Mouse (Mus musculus) right cerebral cortex, postnatal 36 days (tissue): ENCODE data around the gene Defb15.
"Not testable (repeated sequence)": the region's sequence is repeated elsewhere in the genome, so short reads cannot be mapped to it uniquely, and the experiment has no call there.

Experiments used
- DNase-seq, 2 experiments: peaks; one replicate each; pipeline ENCODE4 v3.0.0; 2022; ENCODE audit warnings: low spot score in 2 of 2, mixed read lengths in 1 of 2

Defb15 gene

DNA sequence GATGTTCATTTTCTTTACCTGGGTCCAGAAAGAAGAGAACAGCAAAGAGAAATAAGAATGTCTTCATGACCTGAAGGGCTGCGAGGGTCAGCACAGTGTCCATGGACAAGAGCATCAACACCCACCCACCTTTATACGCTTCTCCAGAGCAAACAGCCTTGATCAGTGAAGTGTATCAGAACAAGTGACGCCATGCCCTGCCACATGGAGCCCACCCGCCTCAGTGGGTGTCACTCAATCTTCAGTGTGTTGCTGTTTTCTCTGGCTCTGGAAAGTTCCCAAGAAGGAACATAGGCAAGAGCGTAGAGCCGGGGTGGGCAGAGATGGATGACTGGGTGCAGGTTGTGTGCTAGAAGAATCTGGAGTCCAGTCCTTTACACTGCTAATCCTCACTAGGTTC is at the start of gene Defb15:
Gene Defb15, minus strand, starts transcription at position 101 of the 400 bp plus-strand sequence.
- DNase-seq: no peak

- DNase-seq: peak; percentile 24 to 28
Measured at GRCm38 (mm10) chr8:21981664-21982337, 49.3 kb upstream of the Defb15 start.

DNA sequence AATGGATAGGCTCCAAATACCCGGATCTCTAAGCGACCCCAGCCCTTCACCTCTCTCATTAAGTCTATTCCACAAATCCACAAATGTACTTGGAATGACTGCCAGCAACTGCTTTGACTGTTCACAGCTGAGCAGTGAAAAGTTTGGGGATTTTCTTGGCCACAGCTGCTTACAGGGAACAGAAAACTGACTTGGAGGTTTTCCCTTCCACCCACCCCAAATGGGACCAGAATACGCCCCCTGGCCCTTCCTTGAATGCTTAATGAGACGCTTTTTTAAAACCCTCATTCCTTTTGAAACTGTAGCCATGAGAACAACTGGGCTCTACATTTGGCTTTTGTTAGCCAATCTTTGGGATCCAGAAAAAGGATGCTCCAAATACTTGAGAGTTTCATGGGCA is 45.7 kb upstream of the Defb15 start:
- DNase-seq: peak in 1 of 2 experiments; percentile 10

GRCm38 (mm10) chr8:21969475-21969874 is 37.0 kb upstream of the Defb15 start, which contains the start of gene Ccdc70:
Gene Ccdc70, plus strand, starts transcription at chr8:21969775.
- DNase-seq: no peak

DNA sequence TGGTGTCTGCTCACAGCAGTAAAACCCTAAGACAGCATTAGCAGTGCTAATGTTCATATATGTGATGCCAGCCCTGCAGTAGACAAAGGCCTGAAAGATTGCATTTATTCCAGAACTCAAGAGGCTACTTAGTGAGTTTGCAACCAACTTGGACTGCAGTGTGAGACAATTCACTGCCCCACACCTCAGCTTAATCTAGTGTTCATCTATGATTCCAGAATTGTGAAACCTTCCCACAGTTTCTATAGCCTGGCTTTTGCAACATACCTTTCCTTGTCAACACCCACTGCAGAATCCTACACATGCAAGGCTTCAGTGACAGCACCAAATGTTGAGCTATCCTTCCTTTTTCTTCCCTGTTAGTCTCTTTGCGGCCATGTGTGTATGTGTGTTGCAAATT is 34.1 kb upstream of the Defb15 start:
- DNase-seq: no peak

DNA sequence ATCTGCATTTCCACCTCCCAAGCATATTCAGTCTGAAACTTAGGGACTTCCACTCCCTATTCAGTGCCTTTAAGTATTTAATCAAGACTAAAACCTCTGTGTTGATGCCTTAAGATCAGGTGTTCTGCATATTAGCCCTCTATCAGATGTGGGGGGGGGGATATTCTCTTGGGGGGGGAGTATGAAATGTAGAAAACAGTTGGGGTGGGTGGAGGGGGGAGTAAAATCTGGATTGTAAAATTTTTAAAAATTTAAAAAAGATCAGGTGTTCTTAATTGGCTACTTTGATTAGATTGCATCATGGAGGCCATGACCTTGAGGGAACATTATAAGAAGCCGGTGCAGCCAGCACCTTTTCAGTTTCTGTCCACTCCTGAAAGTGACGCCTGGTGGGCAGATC is 25.9 kb upstream of the Defb15 start, which contains the start of gene Fam90a1a:
Gene Fam90a1a, plus strand, starts transcription at position 301 of the 400 bp plus-strand sequence.
- DNase-seq: no peak

DNA sequence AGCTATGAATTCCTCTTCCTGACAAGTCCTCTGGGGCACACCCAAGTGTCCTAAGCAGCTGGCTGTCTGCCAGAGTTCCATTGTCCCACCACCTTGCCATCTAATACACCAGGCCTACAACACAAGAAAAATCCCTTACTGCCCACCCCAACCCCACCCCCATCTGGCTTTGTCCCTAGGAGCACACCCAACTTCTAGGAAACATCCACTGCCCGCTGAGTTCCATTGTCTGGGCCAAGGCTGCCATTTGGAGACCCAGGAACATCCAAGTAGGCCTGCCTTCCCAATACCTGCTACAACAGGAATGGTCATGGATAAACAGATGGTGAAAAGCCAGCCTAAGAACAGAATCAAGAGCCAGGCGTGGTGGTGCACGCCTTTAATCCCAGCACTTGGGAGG is 23.8 kb upstream of the Defb15 start:
- DNase-seq: no peak

DNA sequence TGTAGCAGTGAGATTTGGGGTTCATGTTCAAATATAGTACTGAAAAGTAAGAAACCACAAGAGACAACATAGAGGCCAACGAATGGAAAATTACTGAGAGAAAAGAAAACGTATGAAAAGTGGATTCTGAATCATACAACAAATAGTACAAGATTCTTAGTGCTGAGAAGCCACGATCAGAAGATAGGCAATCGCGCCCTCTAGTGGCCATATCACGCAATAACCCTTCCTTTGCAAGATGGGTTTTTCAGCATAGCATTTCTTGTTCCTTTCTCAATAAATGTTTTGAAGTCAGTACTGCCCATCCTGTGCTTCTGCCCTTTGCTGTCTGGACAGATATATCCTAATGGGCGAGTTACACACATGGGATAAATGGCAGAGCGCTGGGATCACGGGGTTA is 22.8 kb upstream of the Defb15 start:
- peak in 1 of 2 experiments; percentile 19 for DNase-seq

DNA sequence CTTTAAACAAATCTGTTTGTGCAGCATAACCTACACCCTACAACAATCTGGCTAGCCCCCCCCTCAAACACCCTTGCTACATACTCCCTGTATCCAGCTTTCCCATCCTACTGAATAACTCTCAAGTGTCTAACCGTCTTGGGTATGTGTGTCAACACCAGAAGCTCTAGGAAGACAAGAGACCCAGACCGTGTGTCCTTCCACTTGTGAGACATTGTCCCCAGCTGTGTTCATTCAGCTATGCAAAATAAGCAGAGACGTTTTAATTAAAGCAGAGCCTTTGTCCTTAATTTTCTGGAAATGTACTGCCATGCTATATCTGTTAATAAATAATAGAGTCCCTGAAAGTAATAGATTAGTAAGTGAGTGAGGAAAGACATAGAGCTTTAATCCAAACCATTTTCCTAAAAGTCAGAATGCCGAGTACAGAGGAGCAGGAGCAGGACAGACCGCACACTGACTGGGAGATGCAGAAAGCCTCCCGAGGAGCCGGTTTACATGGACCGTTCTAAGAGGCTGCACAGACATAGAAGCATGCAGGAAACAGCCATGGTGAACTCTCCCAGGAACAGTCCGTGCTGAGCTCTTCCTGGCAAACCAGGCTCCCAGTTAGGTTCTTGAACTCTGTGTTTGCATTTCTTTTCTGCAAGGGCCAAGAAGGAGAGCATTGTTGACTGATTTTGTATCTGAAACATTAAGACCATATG is 15.0 kb upstream of the Defb15 start:
- no peak for DNase-seq

DNA sequence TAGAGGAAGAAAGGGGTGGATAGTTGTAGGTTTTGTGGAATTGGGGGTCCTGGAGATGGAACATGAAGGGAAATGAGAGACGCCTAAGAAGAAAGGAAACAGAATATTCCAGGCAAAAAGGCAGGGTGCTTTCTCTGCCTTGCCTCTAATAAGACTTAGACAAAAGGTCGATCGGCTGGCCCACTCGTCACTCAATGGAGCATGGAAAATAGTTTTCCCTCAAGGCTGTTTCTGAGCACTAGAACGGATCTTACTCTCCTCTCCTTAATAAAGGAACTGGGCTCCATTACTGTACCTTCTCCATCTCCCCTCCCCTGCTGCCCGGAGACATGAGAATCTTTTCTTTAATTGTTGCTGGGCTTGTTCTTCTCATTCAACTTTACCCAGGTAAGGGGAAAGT is 14.0 kb upstream of the Defb15 start, which contains the start of gene Defb13:
Gene Defb13, plus strand, starts transcription at position 301 of the 400 bp plus-strand sequence.
- no peak for DNase-seq

GRCm38 (mm10) chr8:21938052-21938451 is 5.5 kb upstream of the Defb15 start, which contains the start of gene Defb35:
Gene Defb35, plus strand, starts transcription at chr8:21938352.
- not testable (repeated sequence) for DNase-seq

DNA sequence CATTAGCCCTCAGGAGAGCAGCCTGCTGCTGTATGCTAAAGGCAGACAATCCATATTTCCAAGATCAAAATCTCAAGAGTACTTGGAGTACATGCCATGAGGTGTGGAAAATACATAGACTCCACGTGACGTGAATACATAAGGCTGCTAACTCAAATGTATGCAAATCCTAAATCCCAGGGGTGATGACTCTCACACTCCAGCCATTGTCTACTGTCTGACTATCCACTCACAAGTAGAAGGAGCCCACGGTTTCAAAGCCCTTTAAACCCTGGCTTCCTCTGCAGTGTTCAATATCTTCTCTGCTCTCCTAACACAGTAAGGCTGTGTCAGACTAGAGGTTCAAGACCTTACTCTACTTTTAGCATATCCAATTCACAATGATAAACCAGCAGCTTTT is 1.8 kb downstream of the Defb15 start:
- not testable (repeated sequence) for DNase-seq

- DNase-seq: peak in 1 of 2 experiments; percentile 2
Measured at GRCm38 (mm10) chr8:21915625-21916024, 16.9 kb downstream of the Defb15 start.

DNA sequence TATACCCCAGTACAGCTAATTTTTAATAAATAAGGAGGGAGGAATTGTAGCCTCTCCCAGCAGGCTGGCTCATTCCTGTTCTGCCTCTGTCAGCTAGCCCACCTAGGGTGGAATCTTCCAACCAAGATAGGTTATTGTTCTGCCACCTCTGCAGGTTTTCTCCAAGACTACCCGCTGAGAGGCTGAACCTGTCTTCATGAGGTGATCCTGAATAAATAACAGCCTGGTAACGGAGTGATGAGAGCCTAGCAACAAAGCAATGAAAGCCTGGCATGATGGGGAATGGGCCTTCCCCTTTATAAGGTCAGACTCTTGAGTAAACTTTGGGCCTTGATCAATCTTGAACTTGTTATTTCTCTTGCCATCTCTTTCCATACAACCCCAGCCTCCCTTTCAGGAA is 20.0 kb downstream of the Defb15 start:
- no peak for DNase-seq

- no peak for DNase-seq
Measured at GRCm38 (mm10) chr8:21911931-21912330, 20.6 kb downstream of the Defb15 start.

DNA sequence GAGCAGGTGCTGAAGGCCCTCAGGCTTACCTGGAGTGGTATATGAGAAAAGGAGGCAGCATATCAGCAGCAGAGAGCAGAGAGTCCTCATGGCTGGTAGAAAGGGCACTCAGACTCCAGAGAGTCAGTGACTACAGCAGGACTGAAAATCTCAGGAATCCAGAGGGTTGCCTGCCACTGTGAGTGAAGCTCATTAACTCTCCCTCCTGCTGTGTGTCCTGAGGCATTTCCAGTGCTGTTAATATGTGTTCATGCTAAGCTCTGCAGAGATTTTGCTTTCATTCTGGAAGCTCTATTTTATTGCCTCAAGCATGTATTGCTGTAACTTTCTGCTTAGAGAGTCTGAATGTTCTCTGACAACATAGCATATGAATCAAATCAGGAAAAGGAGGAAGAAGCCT is 26.2 kb downstream of the Defb15 start, which contains the start of gene Defb11:
Gene Defb11, minus strand, starts transcription at position 123 of the 400 bp plus-strand sequence.
- DNase-seq: not testable (repeated sequence)

DNA sequence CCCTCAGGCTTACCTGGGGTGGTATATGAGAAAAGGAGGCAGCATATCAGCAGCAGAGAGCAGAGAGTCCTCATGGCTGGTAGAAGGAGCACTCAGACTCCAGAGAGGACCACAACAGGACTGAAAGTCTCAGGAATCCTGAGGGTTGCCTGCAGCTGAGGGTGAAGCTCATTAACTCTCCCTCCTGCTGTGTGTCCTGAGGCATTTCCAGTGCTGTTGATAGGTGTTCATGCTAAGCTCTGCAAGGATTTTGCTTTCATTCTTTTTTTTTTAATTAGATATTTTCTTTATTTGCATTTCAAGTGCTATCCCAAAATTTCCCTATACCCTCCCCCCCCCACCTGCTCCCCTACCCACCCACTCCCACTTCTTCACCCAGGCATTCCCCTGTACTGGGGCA is 47.2 kb downstream of the Defb15 start, which contains the start of gene Defb9:
Gene Defb9, minus strand, starts transcription at position 101 of the 400 bp plus-strand sequence.
- not testable (repeated sequence) for DNase-seq
